Mouse (Mus musculus) adrenal gland, postnatal 25 days (tissue): Measurements from ENCODE around the gene Zfp853. TPM values are rescaled to one million over a fixed set of nuclear protein-coding genes. Genes with fewer than 3 reads are reported as not detected.
A peak's percentile ranks its signal among the peaks of the same experiment; 100 is the strongest.

Experiments used
- DNase-seq: peaks from one replicate; pipeline ENCODE4 v3.0.0; 2021; ENCODE audit warnings: mixed read lengths
- total RNA-seq: library from RNA; stranded (reverse); gene quantifications from 2 replicates; pipeline ENCODE4 v1.2.3, GENCODE M21; 2021

Gene Zfp853
- total RNA-seq, 1 experiment from 2014 or later = 0.24 TPM

DNA sequence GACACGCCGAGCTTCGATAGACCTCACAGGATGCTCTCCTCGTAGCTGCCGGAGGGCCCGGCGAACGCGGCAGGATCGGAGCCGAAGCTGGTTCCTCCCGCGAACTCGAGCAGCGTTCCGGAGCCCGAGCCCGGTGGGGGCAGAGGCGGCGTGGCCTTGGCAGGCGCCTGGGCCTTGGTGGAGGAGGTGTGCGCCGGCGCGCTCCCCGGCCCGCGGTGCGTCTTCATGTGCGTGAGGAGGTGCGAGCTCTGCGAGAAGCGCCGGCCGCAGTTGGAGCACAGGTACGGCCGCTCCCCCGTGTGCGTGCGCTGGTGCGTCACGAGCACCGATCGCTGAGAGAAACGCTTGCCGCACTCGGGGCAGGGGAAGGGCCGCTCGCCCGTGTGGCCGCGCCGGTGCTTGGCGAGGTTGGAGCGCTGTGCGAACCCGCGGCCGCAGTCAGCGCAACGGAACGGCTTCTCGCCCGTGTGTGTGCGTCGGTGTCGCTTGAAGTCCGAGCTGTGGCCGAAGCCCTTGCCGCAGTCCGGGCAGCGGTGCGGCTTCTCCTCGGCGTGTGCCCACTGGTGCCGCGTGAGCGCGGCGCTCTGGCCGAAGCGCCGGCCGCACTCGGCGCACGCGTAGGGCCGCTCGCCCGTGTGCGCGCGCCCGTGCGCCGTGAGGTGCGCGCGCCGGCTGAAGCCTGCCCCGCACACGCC is 40.1 kb downstream of the Zfp853 start:
- peak; percentile 23 for DNase-seq

DNA sequence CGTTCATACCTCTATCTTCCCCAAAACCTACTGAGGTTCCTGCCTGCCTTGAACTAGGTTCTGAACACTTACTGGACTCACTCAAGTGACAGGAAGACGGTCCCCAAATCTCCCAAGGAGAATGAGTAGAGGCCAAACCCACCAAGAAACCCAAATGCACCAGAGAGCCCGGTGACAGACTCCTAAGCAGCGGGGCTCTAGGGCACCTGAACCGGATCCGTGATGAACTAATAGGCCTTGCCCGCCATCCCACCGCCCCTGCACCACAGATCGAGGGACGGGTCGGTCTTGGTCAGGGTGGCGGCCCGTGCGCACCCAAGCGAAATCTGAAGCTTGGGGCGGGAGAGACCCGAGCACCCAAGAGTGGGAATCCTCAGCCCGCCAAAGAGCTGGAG is 40.6 kb downstream of the Zfp853 start:
- no peak for DNase-seq

- no peak for DNase-seq
Observed at GRCm38 (mm10) chr5:143252039-143252438, 41.4 kb downstream of the Zfp853 start.

- DNase-seq = no peak
Observed at GRCm38 (mm10) chr5:143244926-143245325, 48.5 kb downstream of the Zfp853 start.

Other genes with a start within 250 kb of the Zfp853 start
- gene Rnf216, start 180.6 kb downstream of the Zfp853 start, total RNA-seq = 58.8 and 65.2 TPM in 2 replicates
- gene Olfr718-ps1, start 146.0 kb downstream of the Zfp853 start, total RNA-seq = 0.15 TPM in 1 of 2 replicates, not detected in the other
- gene Rbak, start 112.8 kb downstream of the Zfp853 start, total RNA-seq = 17.3 and 18.5 TPM in 2 replicates
- not detected in 2 replicates for gene Spdye4b, start 112.6 kb downstream of the Zfp853 start, total RNA-seq
- gene Spdye4a, start 66.7 kb downstream of the Zfp853 start, total RNA-seq = not detected in 2 replicates
- 22.3 and 22.9 TPM in 2 replicates for gene Zfp12, start 58.5 kb downstream of the Zfp853 start, total RNA-seq
- 7.4 and 11.6 TPM in 2 replicates for gene Zfp316, start 23.6 kb downstream of the Zfp853 start, total RNA-seq
- 36.5 and 39.8 TPM in 2 replicates for gene E130309D02Rik, start 21.7 kb upstream of the Zfp853 start, total RNA-seq
- 58.7 and 66.5 TPM in 2 replicates for gene Zdhhc4, start 35.6 kb upstream of the Zfp853 start, total RNA-seq
- gene Grid2ip, start 63.7 kb upstream of the Zfp853 start, total RNA-seq = 0.73 and 0.95 TPM in 2 replicates
- 91.4 and 91.9 TPM in 2 replicates for gene Kdelr2, start 110.2 kb upstream of the Zfp853 start, total RNA-seq
- 18.7 and 21.9 TPM in 2 replicates for gene Daglb, start 171.0 kb upstream of the Zfp853 start, total RNA-seq
- 358 and 372 TPM in 2 replicates for gene Rac1, start 234.4 kb upstream of the Zfp853 start, total RNA-seq